Mouse (Mus musculus): ENCODE results near the gene Mef2b.
"Not testable (repeated sequence)": the region's sequence is repeated elsewhere in the genome, so short reads cannot be mapped to it uniquely, and the experiment has no call there.

Gene Mef2b

GRCm38 (mm10) chr8:70179082-70179481, 39.6 kb downstream of the Mef2b start:
- DNase-seq (ENCODE audit: low spot score in 2 of 2), result no peak

DNA sequence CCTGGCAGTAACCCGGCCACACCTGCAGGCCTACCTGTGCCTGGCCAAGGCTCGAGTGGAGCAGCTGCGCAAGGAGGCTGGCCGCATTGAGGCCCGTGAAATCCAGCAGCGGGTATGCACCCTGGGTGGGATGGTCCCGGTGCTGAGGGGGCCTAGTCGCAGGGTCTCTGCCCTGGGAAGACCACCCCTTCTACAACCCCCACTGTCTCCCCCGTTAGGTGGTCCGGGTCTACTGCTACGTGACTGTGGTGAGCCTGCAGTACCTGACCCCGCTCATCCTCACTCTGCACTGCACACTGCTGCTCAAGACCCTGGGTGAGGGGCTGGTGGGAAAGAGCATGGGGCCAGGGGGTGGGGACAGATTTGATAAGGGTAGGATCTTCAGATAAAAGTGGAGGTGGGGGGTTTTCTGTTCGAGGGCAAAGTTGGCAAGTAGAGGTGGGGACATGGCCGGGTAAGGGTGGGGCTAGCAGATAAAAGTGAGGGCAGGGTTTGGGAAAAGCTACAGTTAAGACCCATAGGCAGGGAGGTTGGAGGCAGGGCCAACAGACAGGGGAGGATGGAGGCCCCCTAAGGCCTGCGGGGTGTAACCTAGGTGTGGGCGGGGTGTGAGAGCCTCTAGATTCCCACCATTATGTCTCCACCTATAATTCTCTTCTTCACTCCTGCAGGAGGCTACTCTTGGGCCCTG, 41.8 kb downstream of the Mef2b start:
- DNase-seq (ENCODE audit: low spot score in 2 of 2), result no peak

- DNase-seq (ENCODE audit: low spot score in 2 of 2), result no peak
Observed at GRCm38 (mm10) chr8:70181903-70182252, 42.4 kb downstream of the Mef2b start.

- DNase-seq (ENCODE audit: low spot score in 2 of 2), result no peak
Observed at GRCm38 (mm10) chr8:70183194-70183593, 43.7 kb downstream of the Mef2b start.

- no peak for DNase-seq (ENCODE audit: low spot score in 2 of 2)
Observed at GRCm38 (mm10) chr8:70188707-70189106, 49.2 kb downstream of the Mef2b start.

DNA sequence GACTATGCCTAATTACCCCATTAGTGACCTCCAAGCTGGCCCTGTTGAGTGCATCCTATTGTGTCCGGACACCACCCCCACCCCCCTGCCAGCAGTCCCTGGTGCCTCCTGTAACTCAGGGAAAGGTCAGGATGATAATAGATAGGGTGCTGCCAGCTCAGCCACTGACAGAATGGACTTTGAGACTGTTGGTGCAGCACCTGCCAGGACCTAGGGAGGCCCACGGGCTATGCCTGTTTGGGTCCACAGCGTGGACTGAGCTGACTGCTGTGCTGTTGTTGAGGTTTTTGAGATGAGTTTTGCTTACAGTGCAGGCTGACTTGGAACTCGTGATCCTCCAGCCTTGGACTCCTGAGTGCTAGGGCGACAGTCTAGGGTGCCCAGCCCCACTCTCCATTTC, 53.7 kb downstream of the Mef2b start:
- no peak for DNase-seq (ENCODE audit: low spot score in 2 of 2)

GRCm38 (mm10) chr8:70194191-70194590, 54.7 kb downstream of the Mef2b start:
- DNase-seq (ENCODE audit: low spot score in 2 of 2), result no peak

GRCm38 (mm10) chr8:70195762-70196161, 56.3 kb downstream of the Mef2b start:
- no peak for DNase-seq (ENCODE audit: low spot score in 2 of 2)

DNA sequence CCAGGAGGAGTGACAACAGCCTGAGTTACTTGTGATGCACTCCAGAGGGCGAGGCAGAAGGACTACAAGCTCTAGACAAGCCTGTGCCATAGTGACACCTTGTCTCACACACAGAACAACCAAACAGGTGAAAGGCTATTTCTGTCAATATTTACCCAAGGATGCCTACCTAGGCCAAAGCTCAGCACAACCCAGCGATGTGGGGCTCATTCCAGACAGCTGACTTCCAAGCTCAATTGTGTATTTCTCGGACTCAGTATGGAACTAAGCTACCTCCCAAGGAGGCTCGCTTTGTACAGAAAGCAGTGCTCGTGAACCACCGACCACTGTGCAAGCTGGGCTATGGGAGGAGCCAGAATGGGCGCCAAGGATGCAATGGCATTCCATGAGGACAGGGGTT, 58.1 kb downstream of the Mef2b start:
- no peak for DNase-seq (ENCODE audit: low spot score in 2 of 2)

DNA sequence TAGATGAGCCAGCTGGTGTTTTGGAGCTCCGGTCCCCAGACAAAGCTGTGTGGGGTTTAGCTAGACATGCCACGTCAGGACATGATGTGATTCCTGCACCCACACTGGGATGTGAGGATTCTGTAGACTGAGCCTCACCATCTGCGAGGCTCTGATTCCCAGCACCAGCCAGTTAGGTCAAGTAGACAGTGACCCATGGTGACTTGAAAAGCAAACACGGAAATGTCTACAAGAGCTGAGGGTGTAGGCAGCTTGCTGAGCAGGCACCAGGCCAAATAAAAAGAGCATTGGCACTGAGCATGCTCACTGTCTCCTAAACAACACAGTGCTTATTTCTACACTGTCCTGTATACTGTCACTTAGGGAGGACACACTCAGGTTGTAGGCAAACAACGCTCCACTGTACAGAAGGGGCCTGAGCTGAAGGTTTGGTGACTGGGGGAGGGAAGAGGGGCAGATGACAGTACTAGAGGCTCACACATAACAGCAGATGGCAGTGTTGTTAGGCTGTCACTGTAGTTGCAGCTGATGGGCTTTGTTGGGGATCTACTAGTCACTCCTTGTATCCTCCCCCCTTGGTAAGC, 60.7 kb downstream of the Mef2b start:
- DNase-seq (ENCODE audit: low spot score in 2 of 2), result peak in 1 of 2 experiments; percentile 42

- DNase-seq (ENCODE audit: low spot score in 2 of 2), result peak; percentile 50 to 58
Observed at GRCm38 (mm10) chr8:70201417-70201816, 61.9 kb downstream of the Mef2b start.

GRCm38 (mm10) chr8:70203072-70203471, 63.6 kb downstream of the Mef2b start:
- no peak for DNase-seq (ENCODE audit: low spot score in 2 of 2)

- no peak for DNase-seq (ENCODE audit: low spot score in 2 of 2)
Observed at GRCm38 (mm10) chr8:70204757-70205156, 65.2 kb downstream of the Mef2b start.

GRCm38 (mm10) chr8:70208130-70208529, 68.6 kb downstream of the Mef2b start:
- no peak for DNase-seq (ENCODE audit: low spot score in 2 of 2)

DNA sequence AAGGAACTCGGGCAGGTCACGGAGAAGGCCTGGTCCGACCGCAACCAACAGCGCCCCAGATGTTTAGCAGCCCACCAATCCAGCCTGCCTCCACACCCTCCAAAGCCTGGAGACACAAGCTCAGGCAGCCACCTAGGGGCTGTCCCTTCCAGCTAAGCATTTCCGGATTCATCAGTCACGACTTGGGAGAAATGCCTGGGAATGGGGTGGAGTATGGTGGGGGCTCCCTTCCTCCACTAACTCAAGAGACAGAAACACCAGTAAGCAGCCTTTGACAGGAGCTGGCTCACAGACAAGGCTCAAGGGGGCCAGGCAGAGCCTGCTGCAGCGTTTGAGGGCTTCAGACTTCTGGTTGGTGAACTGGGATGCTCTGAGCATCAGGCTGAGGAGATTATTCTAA, 71.0 kb downstream of the Mef2b start:
- no peak for DNase-seq (ENCODE audit: low spot score in 2 of 2)

GRCm38 (mm10) chr8:70211275-70211674, 71.8 kb downstream of the Mef2b start:
- no peak for DNase-seq (ENCODE audit: low spot score in 2 of 2)

- DNase-seq (ENCODE audit: low spot score in 2 of 2), result peak in 1 of 2 experiments; percentile 70
Observed at GRCm38 (mm10) chr8:70211726-70212111, 72.2 kb downstream of the Mef2b start.

DNA sequence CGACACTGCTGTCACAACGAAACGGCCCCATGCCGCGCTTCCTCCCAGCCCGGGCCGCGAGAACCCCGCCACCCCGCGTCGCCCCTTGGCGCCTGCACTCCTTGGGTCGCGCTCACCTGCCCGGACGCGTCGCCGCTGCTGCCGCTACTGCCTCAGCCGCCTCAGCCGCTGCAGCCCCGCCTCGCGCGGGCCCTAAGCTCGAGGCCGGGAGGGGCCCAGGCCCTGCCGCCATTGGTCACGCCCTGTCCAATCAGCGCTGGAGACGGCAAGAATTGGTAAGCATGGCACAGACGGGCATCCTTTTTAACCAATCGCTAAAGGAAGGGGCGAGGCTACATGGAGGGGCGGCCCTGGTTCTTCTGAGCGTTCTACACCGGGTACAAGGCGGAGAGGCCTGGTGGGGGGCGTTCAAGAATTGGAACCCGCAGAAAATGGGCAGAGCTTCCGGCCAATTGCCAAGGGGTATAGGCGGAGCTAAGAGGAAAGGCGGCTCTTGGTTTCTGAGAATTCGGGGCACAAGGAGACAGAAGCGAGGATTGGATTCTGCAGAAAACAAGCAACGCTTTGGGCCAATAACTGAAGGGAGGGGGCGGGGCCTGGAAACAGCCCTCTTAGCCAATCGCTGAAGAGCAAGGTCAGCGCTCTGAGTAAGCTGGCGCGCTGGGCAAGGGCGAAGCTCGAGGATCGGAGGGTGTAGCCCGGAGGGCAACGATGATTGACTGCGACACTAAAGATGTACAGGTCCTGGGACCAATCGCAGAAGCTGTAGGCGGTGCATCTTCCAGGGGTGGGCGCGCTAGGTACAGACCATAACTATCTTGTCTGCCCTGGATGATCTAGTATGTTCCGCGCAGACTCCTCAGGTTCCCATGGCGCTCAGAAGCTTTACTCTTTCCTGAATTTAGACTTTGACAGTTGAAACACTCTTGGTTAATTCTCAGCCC, 72.9 kb downstream of the Mef2b start, which contains the start of gene Slc25a42:
Slc25a42 (minus strand) TSS at position 194 of the 944 bp plus-strand sequence.
- DNase-seq (ENCODE audit: low spot score in 2 of 2), result peak; percentile 95 to 98

- no peak for DNase-seq (ENCODE audit: low spot score in 2 of 2)
Observed at GRCm38 (mm10) chr8:70214411-70214810, 74.9 kb downstream of the Mef2b start.

DNA sequence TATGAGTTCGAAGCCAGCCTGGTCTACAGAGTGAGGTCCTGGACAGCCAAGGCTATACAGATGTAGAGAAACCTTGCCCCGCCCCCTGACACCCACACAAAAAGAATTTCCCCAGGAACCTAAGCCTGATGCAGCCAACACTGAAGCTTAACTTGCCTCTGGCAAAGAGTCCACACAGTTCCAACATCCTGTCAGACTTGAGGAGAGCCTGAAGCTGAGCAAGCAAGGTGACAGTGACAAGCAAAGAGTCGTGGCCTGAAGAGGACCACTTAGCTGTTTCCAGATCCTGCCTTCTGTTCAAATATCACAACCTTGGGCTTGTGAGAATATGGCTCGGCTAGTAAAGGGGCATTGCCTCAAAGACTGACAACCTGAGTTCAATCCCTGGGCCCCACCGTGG, 75.6 kb downstream of the Mef2b start:
- DNase-seq (ENCODE audit: low spot score in 2 of 2), result no peak

DNA sequence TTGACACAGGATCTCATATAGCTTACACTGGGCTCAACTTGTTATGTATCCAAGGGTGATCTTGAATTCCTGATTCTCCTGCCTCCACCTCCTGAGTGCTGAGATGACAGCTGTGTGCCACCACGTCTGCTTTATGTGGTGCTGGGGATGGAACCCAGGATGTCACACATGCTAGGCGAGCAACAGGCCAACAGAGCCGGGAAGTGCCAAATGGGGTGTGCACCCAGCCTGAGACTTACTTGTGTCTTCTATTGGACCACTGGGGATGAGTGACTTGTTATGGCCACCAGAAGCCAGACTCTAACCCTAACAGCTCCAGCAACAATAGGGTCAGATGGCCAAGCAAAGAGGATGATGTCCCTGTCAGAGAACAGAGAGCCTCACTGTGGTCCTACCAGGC, 76.7 kb downstream of the Mef2b start:
- not testable (repeated sequence) for DNase-seq (ENCODE audit: low spot score in 2 of 2)

- DNase-seq (ENCODE audit: low spot score in 2 of 2), result no peak
Observed at GRCm38 (mm10) chr8:70216566-70216965, 77.1 kb downstream of the Mef2b start.

Data from spleen, postnatal 10 days (tissue).